Mouse (Mus musculus) bone marrow, adult 2 months (tissue): Measurements from ENCODE around the gene Snw1.
A peak's percentile ranks its signal among the peaks of the same experiment; 100 is the strongest.

Source experiments
- CTCF ChIP-seq: fragments of 200-500 bp; IDR thresholded peaks from 2 replicates; pipeline ENCODE4 v1.5.1; 2011; ENCODE audit warnings: low read length, control low read depth; ENCODE audit not compliant: control insufficient read depth, insufficient read depth
- POLR2A ChIP-seq: fragments of 200-500 bp; IDR thresholded peaks from 2 replicates; pipeline ENCODE4 v1.6.1; 2011; ENCODE audit warnings: low read depth, mild to moderate bottlenecking, control low read depth, low read length, borderline replicate concordance; ENCODE audit not compliant: control insufficient read depth

DNA sequence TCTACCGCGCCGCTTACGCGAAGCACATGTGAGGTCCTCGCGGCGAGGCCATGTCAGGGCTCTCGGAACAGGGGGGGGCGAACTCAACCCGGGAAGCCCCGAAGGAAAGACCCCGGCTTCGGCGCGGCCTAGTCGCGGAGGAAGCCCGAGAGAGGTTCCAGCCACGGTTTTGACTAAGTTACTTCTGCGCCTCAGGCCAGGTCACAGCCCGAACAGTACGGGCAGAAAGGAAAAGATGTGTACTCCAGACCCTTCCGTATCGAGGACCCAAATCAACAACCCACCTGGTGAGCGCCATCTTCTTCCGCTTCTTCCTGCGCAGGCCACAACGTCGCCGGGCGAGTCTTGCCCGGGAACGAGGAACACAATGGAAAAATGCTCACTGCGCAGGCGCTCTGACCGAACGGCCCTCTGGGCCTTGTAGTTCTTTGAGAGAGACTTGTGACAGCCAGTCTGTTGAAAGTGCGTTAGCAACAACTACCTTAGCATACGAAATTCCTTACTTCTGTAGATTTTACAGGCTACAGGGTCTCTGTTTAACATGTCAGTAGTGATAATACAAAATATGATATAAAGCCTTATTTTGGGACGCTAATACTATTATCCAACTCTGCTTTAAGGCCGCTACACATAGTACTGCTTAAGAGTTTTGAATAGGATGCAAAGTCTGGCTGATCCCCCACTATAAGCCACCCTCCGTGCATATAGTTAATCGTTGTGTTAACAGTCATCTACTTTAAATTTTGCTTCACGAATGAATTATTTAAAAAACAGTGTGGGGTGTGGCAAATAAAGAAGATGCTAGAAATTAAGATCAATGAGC, at the start of gene Snw1:
- TF ChIP-seq CTCF (no peak), POLR2A (peak; percentile 83; the same call in 1 of the 2 replicates)
